Mouse (Mus musculus): ENCODE measurements around the gene Fam25c.

- TF ChIP-seq EP300 (IDR thresholded peaks at IDR 0.05; ENCODE audit: low read depth) (no peak), CTCF (IDR thresholded peaks at IDR 0.05; ENCODE audit: low read depth) (no peak)
These were observed 24.5 kb downstream of the Fam25c start for GRCm38 (mm10) chr14:34330657-34331158.

Measured in liver, postnatal 0 days (tissue).